Mouse (Mus musculus): ENCODE results near the gene Tubgcp4.
"Not testable (repeated sequence)": the region's sequence is repeated elsewhere in the genome, so short reads cannot be mapped to it uniquely, and the experiment has no call there.

Gene Tubgcp4

DNA sequence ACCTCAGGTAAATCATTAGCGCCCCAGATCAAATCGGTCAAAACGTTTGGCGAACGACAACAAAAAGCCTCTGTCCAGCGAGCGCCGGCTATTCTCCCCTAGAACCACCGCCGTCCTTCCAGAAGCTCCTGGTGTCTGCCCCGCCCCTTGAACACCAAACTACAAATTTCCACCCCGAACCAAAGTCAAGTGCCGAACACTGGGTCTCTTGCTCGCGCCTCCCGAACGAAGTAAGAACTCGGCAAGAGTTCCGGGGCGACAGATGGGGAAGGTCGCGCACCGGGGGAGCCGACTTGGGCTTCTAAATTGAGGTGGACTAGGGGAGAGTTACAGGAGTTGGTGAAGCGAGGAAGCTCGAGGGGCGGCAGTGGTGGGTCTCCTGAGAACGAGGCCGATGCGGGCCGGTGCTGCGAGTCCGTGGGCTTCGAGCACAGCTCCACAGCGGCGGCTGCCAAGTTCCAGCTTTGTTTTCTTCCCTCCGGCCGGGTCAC is at the start of gene Tubgcp4:
Gene Tubgcp4, plus strand, starts transcription at position 174 of the 491 bp plus-strand sequence.
- no peak for DNase-seq (ENCODE audit: low read depth, low spot score)

DNA sequence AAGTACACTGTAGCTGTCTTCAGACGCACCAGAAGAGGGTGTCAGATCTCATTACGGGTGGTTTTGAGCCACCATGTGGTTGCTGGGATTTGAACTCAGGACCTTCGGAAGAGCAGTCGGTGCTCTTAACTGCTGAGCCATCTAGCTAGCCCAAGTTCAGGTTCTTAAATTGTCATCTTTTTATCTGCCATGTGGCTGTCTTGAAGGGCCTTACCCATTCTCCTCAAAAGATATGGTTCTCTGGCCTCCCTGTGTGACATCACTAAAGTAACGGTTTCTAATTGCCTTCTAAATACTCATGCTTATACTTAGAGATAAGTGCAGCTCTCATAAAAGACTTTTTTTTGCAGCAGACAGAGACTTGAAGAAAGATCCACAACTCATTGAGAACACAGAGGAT is 44.2 kb upstream of the Tubgcp4 start:
- not testable (repeated sequence) for DNase-seq (ENCODE audit: low read depth, low spot score)

DNA sequence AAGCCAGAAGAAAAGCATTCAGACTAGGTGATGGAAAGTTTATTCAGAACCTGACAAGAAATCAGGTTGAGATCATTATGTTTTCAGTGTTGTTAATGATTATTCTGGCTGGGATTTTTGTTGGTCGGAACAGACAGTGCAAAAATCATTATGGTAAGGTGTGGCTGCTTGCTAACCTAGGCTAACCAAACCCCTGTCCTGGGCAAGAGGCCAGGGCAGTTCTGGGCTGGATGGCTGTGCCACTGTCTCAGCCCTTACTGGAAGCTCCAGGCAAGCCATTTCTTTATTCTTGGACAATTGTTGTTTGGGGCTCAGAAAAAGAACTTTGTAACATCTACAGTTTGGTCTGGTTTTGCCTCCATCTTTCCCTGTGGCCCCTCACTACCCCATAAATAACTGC is 42.9 kb upstream of the Tubgcp4 start:
- DNase-seq (ENCODE audit: low read depth, low spot score), result no peak

GRCm38 (mm10) chr2:121128865-121129620 is 41.4 kb upstream of the Tubgcp4 start:
- DNase-seq (ENCODE audit: low read depth, low spot score), result no peak

- DNase-seq (ENCODE audit: low read depth, low spot score), result no peak
Observed at GRCm38 (mm10) chr2:121132822-121133221, 37.6 kb upstream of the Tubgcp4 start.

GRCm38 (mm10) chr2:121137371-121137770 is 33.1 kb upstream of the Tubgcp4 start:
- no peak for DNase-seq (ENCODE audit: low read depth, low spot score)

DNA sequence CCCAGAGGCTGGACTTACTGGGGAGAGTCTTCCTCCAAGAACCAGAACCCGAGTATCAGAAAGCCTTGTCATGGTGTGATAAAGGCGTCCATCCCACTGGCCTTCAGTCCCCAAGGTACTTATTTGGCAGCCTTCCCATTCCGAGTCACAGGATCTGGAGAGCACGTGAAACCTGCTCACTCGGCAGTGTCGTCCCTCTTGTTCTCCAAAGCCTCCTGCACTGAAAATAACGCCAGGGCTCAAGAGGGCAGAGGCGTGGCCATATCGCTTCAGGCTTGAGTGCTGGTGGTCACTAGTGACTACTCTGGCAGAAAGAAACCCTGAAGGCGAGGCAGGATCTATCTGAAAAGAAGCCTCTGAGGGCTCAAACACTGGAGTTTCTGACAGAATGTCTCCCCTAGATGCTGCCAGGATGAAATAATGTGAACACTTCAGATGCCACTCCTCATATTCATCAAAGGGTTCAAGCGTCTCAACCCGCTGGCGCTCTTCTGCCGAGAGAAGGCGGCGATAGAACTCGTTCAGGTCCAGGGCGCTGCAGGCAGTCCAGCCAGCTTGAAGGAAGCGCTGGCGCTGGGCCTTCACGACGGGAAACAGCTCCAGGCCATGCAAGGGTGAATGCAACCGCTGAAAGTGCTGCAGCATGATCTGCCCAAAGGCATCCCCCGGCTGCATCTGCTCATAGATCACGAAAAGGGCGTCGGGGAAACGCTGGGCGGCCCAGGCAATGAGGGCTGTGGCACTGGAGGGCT is 31.0 kb upstream of the Tubgcp4 start:
- peak; percentile 20 for DNase-seq (ENCODE audit: low read depth, low spot score)

DNA sequence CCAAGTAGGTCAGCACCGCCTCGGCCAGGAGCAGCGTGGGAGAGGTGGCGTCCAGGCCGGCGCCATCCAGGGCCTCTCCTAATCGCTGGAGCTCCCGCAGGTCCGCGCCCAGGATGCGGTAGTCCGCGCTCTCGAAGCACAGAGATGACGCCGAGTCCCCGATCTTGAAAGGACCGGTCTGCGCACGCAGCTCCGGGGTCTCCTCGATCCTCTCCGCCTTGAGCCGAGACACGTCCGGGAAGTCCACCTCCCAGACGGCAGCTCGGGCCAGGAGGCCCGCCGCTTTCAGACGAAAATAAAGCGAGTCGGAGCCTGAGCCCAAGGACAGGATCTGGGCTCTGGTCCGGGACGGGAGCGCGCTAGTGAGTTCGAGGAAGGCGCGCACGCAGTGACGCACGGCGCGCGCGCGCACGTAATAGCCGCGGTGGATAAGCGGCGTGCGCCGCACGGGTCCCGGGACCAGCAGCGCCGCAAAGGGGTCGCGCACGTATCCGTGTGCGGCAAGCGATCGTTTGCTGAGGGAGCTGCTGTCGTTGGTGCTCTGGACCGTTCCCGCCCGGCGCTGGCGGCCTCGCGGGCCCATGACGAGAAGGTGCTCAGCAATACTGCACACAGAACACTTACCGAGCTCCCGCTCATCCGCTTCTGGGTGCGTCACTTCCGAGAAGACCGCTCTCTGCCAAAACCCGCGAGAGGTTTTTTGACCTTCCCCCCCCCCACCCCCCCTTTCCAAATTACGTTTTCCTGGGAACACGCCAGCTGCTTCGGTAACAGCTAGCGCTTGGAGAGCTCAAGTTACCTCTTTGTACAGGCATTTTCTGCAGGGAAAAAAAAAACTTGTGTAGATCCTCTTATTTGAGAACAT is 30.2 kb upstream of the Tubgcp4 start, which contains the start of the genes Adal and Lcmt2:
Gene Adal, plus strand, starts transcription at position 411 of the 865 bp plus-strand sequence.
Gene Lcmt2, minus strand, starts transcription at position 636 of the 865 bp plus-strand sequence.
- DNase-seq (ENCODE audit: low read depth, low spot score), result peak; percentile 86

GRCm38 (mm10) chr2:121141216-121142035 is 29.0 kb upstream of the Tubgcp4 start:
- no peak for DNase-seq (ENCODE audit: low read depth, low spot score)

DNA sequence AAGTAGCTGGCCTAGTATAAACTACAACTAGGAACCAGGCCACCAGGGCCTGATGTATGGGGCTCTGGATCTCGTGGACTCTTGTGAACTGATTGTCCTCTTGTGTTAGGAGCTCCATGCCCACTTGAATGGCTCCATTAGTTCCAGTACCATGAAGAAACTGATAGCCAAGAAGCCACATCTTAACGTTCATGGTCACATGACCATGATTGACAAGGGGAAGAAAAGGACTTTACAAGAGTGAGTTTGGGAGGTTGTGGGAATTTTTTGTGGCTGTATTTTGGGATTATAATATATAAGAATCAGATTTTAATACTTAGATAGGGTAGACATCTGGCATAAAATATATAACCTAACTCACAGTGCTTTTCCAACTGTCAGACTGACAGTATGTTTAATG is 28.0 kb upstream of the Tubgcp4 start:
- no peak for DNase-seq (ENCODE audit: low read depth, low spot score)

GRCm38 (mm10) chr2:121149679-121150078 is 20.8 kb upstream of the Tubgcp4 start:
- no peak for DNase-seq (ENCODE audit: low read depth, low spot score)

DNA sequence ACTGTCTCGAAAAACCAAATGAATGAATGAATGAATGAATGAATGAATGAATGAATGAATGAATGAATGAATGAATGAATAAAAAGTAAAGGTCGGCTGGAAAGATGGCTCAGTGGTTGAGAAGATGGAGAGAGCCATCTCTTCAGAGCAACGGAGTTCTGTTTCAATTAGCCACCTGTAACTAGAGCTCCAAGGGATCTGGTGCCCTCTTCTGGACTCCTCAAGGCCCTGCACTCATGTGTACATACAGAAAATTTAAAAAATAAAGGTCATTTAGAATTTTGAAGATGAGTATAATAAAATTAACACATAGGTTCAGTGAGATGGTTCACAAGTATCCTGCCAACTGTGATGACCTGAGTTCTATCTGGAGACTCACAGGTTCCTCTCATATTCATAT is 17.4 kb upstream of the Tubgcp4 start:
- no peak for DNase-seq (ENCODE audit: low read depth, low spot score)

- no peak for DNase-seq (ENCODE audit: low read depth, low spot score)
Observed at GRCm38 (mm10) chr2:121169173-121169572, 1.3 kb upstream of the Tubgcp4 start.

DNA sequence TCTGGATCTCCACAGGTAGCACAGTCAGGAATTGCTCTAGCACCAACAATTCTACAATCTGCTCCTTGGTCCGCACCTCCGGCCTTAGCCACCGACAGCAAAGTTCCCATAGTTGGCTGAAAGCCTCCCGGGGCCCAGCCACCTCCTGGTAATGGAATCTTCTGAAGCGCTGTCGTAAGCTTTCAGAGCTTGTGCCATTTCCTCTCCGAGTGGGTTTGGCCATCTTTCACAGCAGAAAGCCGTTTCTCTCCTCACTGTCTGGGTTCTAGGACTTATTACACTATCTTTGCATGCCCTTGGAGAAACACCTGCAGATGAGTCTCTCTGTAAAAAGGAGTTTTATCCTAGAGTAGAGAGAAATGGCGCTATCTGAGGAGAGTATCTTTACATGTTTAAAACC is 552 bp upstream of the Tubgcp4 start:
- DNase-seq (ENCODE audit: low read depth, low spot score), result no peak

DNA sequence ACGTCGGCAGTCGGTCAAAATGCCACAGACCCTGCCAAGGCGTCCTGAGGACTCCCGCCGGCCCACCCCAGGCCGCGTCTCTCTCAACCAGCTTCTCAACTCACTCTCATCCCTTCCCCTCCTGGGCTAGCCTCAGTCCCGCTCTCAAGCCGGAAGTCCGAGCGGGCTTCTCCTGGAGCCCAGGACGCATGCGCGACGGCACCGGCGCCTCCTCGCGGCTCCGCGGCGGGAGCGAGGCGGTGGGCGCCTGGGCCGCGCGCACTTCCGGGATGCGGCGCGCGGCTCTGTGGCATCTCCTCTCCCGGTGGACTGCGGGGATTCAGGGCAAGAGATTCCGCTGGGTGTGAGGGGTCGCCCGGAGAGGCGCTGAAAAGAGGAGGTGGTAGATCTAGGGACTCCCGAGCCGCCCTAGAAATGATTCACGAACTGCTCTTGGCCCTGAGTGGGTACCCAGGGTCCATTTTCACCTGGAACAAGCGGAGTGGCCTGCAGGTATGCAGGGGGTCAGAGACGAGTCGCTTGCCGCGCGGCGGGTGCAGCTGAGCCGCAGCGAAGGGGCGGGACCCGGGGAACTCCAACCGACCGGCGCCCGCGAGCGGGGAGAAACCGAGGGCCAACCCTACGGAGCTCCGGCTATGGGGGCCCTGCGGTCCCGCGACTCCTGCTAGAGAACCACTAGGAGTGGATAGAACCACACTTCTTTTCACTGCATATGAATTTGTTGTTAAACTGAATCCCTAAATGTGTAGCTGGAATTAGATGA is 707 bp downstream of the Tubgcp4 start, which contains the start of gene Zscan29:
Gene Zscan29, minus strand, starts transcription at position 146 of the 763 bp plus-strand sequence.
- peak; percentile 85 for DNase-seq (ENCODE audit: low read depth, low spot score)

DNA sequence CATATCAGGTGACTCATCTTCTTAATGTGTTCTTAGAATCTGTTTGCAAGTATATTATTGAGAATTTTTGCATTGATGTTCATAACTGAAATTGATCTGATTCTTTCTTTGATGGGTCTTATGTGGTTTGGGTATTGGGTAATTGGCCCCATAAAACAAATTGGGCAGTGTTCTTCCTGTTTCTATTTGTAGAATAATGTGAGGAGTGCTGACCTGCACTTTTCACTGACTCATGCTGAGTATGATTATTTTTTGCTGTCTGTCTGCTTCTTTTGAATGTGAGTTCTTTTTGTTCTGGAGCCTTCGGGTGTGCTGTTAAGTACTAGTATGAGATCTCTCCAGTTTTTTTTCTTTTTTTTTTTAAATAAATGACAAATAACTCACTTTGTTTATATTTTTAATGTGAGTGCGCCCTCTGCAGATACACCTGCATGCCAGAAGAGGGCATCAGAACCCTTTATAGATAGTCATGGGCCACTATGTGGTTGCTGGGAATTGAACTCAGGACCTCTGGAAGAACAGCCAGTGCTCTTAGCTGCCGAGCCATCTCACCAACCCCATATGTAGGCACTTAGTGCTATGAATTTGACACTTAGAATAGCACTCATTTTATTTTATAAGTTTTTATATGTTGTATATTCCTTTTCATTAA is 8.5 kb downstream of the Tubgcp4 start:
- no peak for DNase-seq (ENCODE audit: low read depth, low spot score)

GRCm38 (mm10) chr2:121183431-121183830 is 13.0 kb downstream of the Tubgcp4 start:
- no peak for DNase-seq (ENCODE audit: low read depth, low spot score)

- DNase-seq (ENCODE audit: low read depth, low spot score), result no peak
Observed at GRCm38 (mm10) chr2:121184142-121184541, 13.7 kb downstream of the Tubgcp4 start.

GRCm38 (mm10) chr2:121188530-121188929 is 18.1 kb downstream of the Tubgcp4 start:
- no peak for DNase-seq (ENCODE audit: low read depth, low spot score)
